Mouse (Mus musculus) gastrocnemius, adult 18-20 months (tissue): ENCODE measurements around the gene Metap1. TPM values are rescaled to one million over a fixed set of nuclear protein-coding genes. Genes with fewer than 3 reads are reported as not detected.

Experiments used
- DNase-seq: peaks from one replicate; pipeline ENCODE4 v3.0.0; 2021; ENCODE audit warnings: low spot score
- microRNA-seq: library from miRNA; unstranded; fragments of <30 nt; microRNA quantifications from one replicate; pipeline ENCODE4 v1.2.0, GENCODE M21; 2021
- total RNA-seq, 2 experiments: library from RNA; stranded (reverse); gene quantifications; 2 replicates each; pipeline ENCODE4 v1.2.3; 2021

Metap1 gene
- total RNA-seq, 2 experiments from 2014 or later, result 45.5 to 46.4 TPM

GRCm38 (mm10) chr3:138454234-138454633 lies 35.1 kb downstream of the Metap1 start:
- DNase-seq, result no peak

GRCm38 (mm10) chr3:138452169-138452568 lies 37.1 kb downstream of the Metap1 start:
- DNase-seq, result no peak

- DNase-seq, result no peak
These were observed 41.0 kb downstream of the Metap1 start for GRCm38 (mm10) chr3:138448077-138448860.

DNA sequence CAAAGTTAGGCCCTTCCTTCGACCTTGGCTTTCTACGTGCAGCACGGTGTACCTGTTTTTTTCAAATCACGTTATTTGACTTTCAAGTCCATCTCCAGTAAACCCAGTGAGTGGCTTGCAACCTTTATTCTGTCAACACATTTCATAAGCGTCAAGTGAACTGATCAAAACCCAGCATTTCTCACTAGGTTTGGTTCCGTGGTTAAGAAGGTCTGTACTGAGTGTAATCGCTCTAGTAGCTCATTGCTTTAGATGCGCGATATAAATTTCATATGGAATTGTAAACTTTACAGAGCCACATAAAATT lies 45.9 kb downstream of the Metap1 start:
- DNase-seq, result no peak

- DNase-seq, result peak; percentile 94
These were observed 46.5 kb downstream of the Metap1 start, which contains the start of gene Adh5 for GRCm38 (mm10) chr3:138442612-138443464. TSS of gene Adh5 (plus strand) at chr3:138443093.

DNA sequence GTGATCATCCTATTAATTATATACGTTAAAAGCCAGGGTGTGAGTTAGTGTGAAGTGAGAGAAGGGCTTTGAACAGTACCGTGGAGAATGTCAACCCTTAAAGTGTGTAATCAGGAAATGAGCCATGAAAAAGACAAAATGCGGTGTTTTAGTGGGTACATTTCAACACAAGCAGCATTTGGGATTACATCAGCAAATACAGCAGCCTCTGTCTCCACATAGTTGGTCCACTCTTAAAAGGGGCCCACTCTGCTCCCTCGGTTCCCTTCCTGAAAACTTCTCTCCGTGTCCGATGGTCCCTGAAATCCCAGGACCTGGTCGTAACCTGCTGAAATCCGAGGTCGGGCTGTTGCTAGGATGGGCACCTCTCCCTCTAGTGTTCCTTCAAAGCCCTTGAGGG lies 47.1 kb downstream of the Metap1 start:
- DNase-seq, result no peak

DNA sequence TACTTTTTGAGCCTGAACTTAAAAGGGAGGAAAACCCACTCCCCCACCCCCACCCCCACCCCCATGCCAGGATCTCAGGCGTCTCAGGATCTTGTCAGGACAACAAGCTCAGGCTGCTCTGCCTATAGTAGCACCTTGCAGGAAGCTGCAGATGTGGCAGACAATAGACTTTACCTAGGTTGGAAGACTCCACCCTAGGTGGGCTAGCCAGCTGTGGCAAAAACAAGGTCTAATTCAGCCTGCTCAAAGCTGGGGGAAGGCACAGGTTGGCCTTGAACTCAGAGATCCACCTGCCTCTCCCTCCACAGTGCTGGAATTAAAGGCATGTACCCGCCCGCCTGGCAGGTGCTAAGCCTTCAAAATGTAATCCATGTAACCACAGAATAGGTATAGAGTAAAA lies 50.6 kb downstream of the Metap1 start:
- DNase-seq, result no peak

DNA sequence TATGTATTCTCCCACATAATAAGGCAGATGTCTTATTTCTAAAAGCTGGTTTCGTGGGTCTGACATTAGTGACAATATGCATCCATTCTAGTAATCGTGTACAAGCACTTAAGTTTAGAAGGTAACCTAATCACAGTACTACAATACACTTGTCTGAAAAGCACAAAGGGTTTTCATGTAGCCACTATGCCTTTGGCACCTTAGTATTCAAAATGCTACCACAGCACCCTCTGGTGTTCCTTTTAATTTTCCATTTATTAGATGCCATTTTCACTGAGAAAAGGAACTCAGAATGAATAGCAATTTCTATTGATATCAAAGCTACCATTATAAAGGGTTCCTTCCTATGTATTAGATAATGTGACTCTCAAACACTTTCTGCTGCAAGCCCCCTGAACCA lies 57.5 kb downstream of the Metap1 start:
- no peak for DNase-seq

- DNase-seq, result no peak
These were observed 58.8 kb downstream of the Metap1 start for GRCm38 (mm10) chr3:138430360-138430976.

DNA sequence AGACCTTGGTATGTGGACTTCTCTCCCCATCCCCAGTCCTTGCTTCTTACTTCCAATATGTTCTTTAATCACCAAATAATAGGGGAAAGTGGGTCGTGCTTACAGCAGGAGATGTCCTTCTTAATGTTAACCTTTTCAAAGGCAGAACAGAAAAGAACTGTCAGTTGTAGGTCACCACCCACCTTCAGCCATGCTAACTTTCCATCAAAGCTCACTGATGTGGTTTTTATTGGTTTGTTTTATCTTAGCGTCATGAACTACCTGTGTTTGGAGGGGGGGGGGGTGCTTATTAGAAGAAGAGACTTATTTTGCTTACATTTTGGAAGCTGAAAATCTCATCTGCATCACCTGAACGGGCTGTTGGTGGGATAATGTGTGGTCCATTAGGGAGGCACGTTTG lies 65.1 kb downstream of the Metap1 start:
- no peak for DNase-seq

- DNase-seq, result no peak
These were observed 65.7 kb downstream of the Metap1 start for GRCm38 (mm10) chr3:138423664-138424063.

DNA sequence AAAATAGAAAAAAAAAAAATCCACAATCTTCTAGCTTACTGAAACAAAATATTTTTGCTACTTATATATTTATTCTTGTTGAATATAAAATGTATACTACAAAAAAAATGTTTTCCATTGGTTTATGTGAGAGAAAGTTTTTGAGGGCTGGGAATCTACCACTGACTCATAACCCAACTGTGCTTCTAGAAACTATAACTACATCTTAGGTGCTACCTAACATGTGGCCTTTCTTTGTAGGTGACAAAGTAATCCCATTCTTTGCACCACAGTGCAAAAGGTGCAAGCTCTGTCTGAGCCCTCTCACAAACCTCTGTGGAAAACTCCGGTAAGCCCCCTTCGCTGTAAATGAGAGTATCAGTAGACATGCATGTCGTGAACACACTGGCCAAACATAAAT lies 68.9 kb downstream of the Metap1 start:
- DNase-seq, result no peak

DNA sequence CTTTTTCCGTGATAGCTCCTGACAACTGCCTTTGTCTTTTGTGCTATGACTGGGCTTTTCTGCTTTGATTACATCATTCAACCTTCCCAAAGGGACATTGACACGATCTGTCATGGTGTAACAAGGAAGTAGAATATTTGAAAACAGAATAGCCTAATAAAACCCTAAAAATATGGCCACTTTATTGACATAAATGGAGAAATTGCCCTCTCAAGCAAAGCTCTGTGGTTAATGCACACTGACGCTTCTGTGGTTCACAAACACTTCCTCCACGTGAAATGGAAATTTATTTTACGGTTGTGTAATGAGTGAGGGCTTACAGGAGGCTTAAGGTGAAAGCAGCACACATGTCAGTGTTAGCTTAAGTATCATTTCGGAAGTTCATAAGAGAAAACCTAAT lies 69.9 kb downstream of the Metap1 start:
- DNase-seq, result no peak

GRCm38 (mm10) chr3:138415121-138415690 lies 74.1 kb downstream of the Metap1 start, which contains the start of gene Adh4:
TSS of gene Adh4 (plus strand) at chr3:138415466.
- no peak for DNase-seq

DNA sequence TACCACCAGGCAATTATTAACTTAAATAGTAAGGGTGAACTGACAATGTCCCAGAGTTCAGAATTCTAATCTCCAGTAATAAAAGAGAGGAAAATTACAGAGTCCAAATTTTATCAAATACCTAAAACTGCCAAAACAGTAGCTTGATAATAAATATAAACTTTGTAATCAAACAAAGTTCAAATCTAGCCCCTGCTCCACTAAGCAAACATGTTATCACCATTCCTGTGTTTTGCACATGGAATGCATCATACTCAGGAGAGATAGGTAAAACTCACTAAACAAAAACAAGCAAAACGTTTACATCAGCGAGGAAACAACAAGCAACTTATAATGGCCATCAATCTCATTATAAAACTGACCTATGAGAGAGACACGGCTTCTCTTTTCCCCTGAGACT lies 79.1 kb downstream of the Metap1 start:
- DNase-seq, result no peak

- DNase-seq, result no peak
These were observed 79.7 kb downstream of the Metap1 start for GRCm38 (mm10) chr3:138409585-138409984.

Small RNA genes within 50 kb of the gene (microRNA-seq; reads per million reads assigned to microRNA genes)
- gene Mir1956, result not detected

Other genes with a start within 250 kb of the Metap1 start
- 10 to 100 TPM; 18.0 to 28.7 TPM for gene Adh1, start 228.5 kb downstream of the Metap1 start, total RNA-seq
- gene Adh6a, start 176.2 kb downstream of the Metap1 start, total RNA-seq, result not detected
- not detected for gene Adh6b, start 147.7 kb downstream of the Metap1 start, total RNA-seq
- not detected for gene Adh4, start 74.0 kb downstream of the Metap1 start, total RNA-seq
- gene Adh5, start 46.4 kb downstream of the Metap1 start, total RNA-seq, result 10 to 100 TPM; 57.1 to 58.3 TPM
- gene Eif4e, start 36.7 kb upstream of the Metap1 start, total RNA-seq, result 100 to 1,000 TPM; 119 to 137 TPM